Mouse (Mus musculus) embryonic fibroblast, embryonic 13.5 days (primary cell): ENCODE results near the gene Olfr434.

ENCODE experiments used
- CTCF ChIP-seq: IDR thresholded peaks from 2 replicates; pipeline ENCODE4 v1.5.1; 2011; ENCODE audit warnings: mild to moderate bottlenecking, control low read depth, low read length, moderate library complexity, borderline replicate concordance; ENCODE audit not compliant: insufficient read depth
- POLR2A ChIP-seq: IDR thresholded peaks from 2 replicates; pipeline ENCODE4 v1.6.1; 2011; ENCODE audit warnings: low read depth, mild to moderate bottlenecking, control low read depth, low read length, moderate library complexity

DNA sequence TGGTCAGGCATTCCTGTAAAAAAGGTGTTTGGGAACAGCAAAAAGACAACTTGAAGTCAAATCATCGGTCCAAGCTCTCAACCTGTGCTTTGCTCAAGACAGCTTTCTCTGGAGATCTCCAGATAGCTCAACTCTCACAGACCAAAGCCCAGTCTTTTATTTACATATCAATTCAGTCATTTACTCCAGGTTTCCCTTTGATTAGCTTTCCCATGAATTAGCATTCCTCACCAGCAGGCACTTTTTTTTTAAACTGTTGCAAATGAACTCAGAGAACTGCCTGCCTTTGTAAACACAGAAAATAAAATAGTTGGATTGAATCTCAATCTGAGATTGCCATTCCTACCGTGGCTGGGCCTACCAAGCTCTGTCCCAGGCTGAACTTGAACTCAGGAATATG, 7.5 kb upstream of the Olfr434 start:
- no peak for TF ChIP-seq POLR2A
- TF ChIP-seq CTCF = no peak
